Mouse (Mus musculus): ENCODE measurements around the gene Epsti1. TPM values are rescaled to one million over a fixed set of nuclear protein-coding genes. Genes with fewer than 3 reads are reported as not detected.
A peak's percentile ranks its signal among the peaks of the same experiment; 100 is the strongest.

Gene Epsti1
- polyA plus RNA-seq, 1 experiment from 2014 or later, result not detected

GRCm38 (mm10) chr14:77928653-77929052, 24.6 kb downstream of the Epsti1 start:
- H3K4me2 ChIP-seq (ENCODE audit: low read length), result no peak overlapping the region
- H3K27me3 ChIP-seq (ENCODE audit: control insufficient read depth, insufficient read depth, low read depth, low read length), result no peaks in the 10 kb centered on the region
- no peak overlapping the region for H3K27ac ChIP-seq (ENCODE audit: low read length)
- no peaks in the 10 kb centered on the region for H3K9me3 ChIP-seq (replicated peaks; ENCODE audit: control insufficient read depth, low read length, poor library complexity, severe bottlenecking)
- WGBS, result 92% methylated on average over 5 of the region's 5 CpGs
- ATAC-seq, result no peak
- H3K4me1 ChIP-seq (ENCODE audit: control insufficient read depth, insufficient read depth, low read length), result no peaks in the 10 kb centered on the region
- H3K36me3 ChIP-seq (ENCODE audit: control insufficient read depth, insufficient read depth, low read length), result no peaks in the 10 kb centered on the region
- H3K4me3 ChIP-seq (ENCODE audit: low read depth, low read length), result no peak overlapping the region
- H3K9ac ChIP-seq (ENCODE audit: low read depth, low read length), result no peak overlapping the region

GRCm38 (mm10) chr14:77929139-77929678, 25.2 kb downstream of the Epsti1 start:
- Histone ChIP-seq H3K9ac (ENCODE audit: low read depth, low read length) (no peak overlapping the region), H3K4me3 (ENCODE audit: low read depth, low read length) (no peak overlapping the region), H3K36me3 (ENCODE audit: control insufficient read depth, insufficient read depth, low read length) (no peaks in the 10 kb centered on the region), H3K4me2 (ENCODE audit: low read length) (no peak overlapping the region), H3K27me3 (ENCODE audit: control insufficient read depth, insufficient read depth, low read depth, low read length) (no peaks in the 10 kb centered on the region), H3K27ac (ENCODE audit: low read length) (no peak overlapping the region), H3K4me1 (ENCODE audit: control insufficient read depth, insufficient read depth, low read length) (no peaks in the 10 kb centered on the region), H3K9me3 (replicated peaks; ENCODE audit: control insufficient read depth, low read length, poor library complexity, severe bottlenecking) (no peaks in the 10 kb centered on the region)
- ATAC-seq, result no peak
- WGBS, result 50% methylated on average over 2 of the region's 2 CpGs

GRCm38 (mm10) chr14:77932150-77933047, 28.4 kb downstream of the Epsti1 start:
- Histone ChIP-seq H3K27me3 (ENCODE audit: control insufficient read depth, insufficient read depth, low read depth, low read length) (no peaks in the 10 kb centered on the region), H3K9me3 (replicated peaks; ENCODE audit: control insufficient read depth, low read length, poor library complexity, severe bottlenecking) (no peaks in the 10 kb centered on the region), H3K36me3 (ENCODE audit: control insufficient read depth, insufficient read depth, low read length) (no peaks in the 10 kb centered on the region), H3K27ac (ENCODE audit: low read length) (no peak overlapping the region), H3K4me2 (ENCODE audit: low read length) (no peak overlapping the region), H3K4me3 (ENCODE audit: low read depth, low read length) (no peak overlapping the region), H3K4me1 (ENCODE audit: control insufficient read depth, insufficient read depth, low read length) (no peaks in the 10 kb centered on the region), H3K9ac (ENCODE audit: low read depth, low read length) (no peak overlapping the region)
- no peak for ATAC-seq
- 62% methylated on average over 12 of the region's 12 CpGs for WGBS

GRCm38 (mm10) chr14:77933243-77933642, 29.2 kb downstream of the Epsti1 start:
- WGBS, result 93% methylated on average over 5 of the region's 5 CpGs
- no peaks in the 10 kb centered on the region for H3K9me3 ChIP-seq (replicated peaks; ENCODE audit: control insufficient read depth, low read length, poor library complexity, severe bottlenecking)

GRCm38 (mm10) chr14:77934431-77934830, 30.4 kb downstream of the Epsti1 start:
- no peak overlapping the region for H3K9ac ChIP-seq (ENCODE audit: low read depth, low read length)
- H3K4me3 ChIP-seq (ENCODE audit: low read depth, low read length), result no peak overlapping the region
- no peaks in the 10 kb centered on the region for H3K27me3 ChIP-seq (ENCODE audit: control insufficient read depth, insufficient read depth, low read depth, low read length)
- no peaks in the 10 kb centered on the region for H3K9me3 ChIP-seq (replicated peaks; ENCODE audit: control insufficient read depth, low read length, poor library complexity, severe bottlenecking)
- ATAC-seq, result no peak
- 86% methylated on average over 3 of the region's 3 CpGs for WGBS
- H3K36me3 ChIP-seq (ENCODE audit: control insufficient read depth, insufficient read depth, low read length), result no peaks in the 10 kb centered on the region
- H3K4me1 ChIP-seq (ENCODE audit: control insufficient read depth, insufficient read depth, low read length), result no peaks in the 10 kb centered on the region
- no peak overlapping the region for H3K27ac ChIP-seq (ENCODE audit: low read length)
- no peak overlapping the region for H3K4me2 ChIP-seq (ENCODE audit: low read length)

More at GRCm38 (mm10) chr14:77933243-77933642, 29.2 kb downstream of the Epsti1 start:
- H3K4me1 ChIP-seq (ENCODE audit: control insufficient read depth, insufficient read depth, low read length), result no peaks in the 10 kb centered on the region
- no peak overlapping the region for H3K4me2 ChIP-seq (ENCODE audit: low read length)
- H3K4me3 ChIP-seq (ENCODE audit: low read depth, low read length), result no peak overlapping the region
- H3K27ac ChIP-seq (ENCODE audit: low read length), result no peak overlapping the region
- ATAC-seq, result no peak
- no peak overlapping the region for H3K9ac ChIP-seq (ENCODE audit: low read depth, low read length)
- H3K27me3 ChIP-seq (ENCODE audit: control insufficient read depth, insufficient read depth, low read depth, low read length), result no peaks in the 10 kb centered on the region
- no peaks in the 10 kb centered on the region for H3K36me3 ChIP-seq (ENCODE audit: control insufficient read depth, insufficient read depth, low read length)

GRCm38 (mm10) chr14:77941105-77941504, 37.1 kb downstream of the Epsti1 start:
- ATAC-seq, result no peak
- H3K36me3 ChIP-seq (ENCODE audit: control insufficient read depth, insufficient read depth, low read length), result no peaks in the 10 kb centered on the region
- H3K27ac ChIP-seq (ENCODE audit: low read length), result no peak overlapping the region
- H3K4me1 ChIP-seq (ENCODE audit: control insufficient read depth, insufficient read depth, low read length), result peaks cover 3% of the 10 kb centered on the region
- no peak overlapping the region for H3K4me2 ChIP-seq (ENCODE audit: low read length)
- H3K9me3 ChIP-seq (replicated peaks; ENCODE audit: control insufficient read depth, low read length, poor library complexity, severe bottlenecking), result no peaks in the 10 kb centered on the region
- H3K9ac ChIP-seq (ENCODE audit: low read depth, low read length), result no peak overlapping the region
- no peak overlapping the region for H3K4me3 ChIP-seq (ENCODE audit: low read depth, low read length)
- WGBS, result 96% methylated on average over 1 of the region's 1 CpGs
- H3K27me3 ChIP-seq (ENCODE audit: control insufficient read depth, insufficient read depth, low read depth, low read length), result no peaks in the 10 kb centered on the region

- Histone ChIP-seq H3K4me2 (ENCODE audit: low read length) (no peak overlapping the region), H3K27ac (ENCODE audit: low read length) (no peak overlapping the region), H3K9me3 (replicated peaks; ENCODE audit: control insufficient read depth, low read length, poor library complexity, severe bottlenecking) (no peaks in the 10 kb centered on the region), H3K4me3 (ENCODE audit: low read depth, low read length) (no peak overlapping the region), H3K36me3 (ENCODE audit: control insufficient read depth, insufficient read depth, low read length) (no peaks in the 10 kb centered on the region), H3K27me3 (ENCODE audit: control insufficient read depth, insufficient read depth, low read depth, low read length) (no peaks in the 10 kb centered on the region), H3K4me1 (ENCODE audit: control insufficient read depth, insufficient read depth, low read length) (peaks cover 3% of the 10 kb centered on the region), H3K9ac (ENCODE audit: low read depth, low read length) (no peak overlapping the region)
- no peak for ATAC-seq
- WGBS, result 15% methylated on average over 9 of the region's 9 CpGs
Measured at GRCm38 (mm10) chr14:77942235-77942634, 38.2 kb downstream of the Epsti1 start.

- Histone ChIP-seq H3K27ac (ENCODE audit: low read length) (no peak overlapping the region), H3K9me3 (replicated peaks; ENCODE audit: control insufficient read depth, low read length, poor library complexity, severe bottlenecking) (no peaks in the 10 kb centered on the region), H3K27me3 (ENCODE audit: control insufficient read depth, insufficient read depth, low read depth, low read length) (no peaks in the 10 kb centered on the region), H3K9ac (ENCODE audit: low read depth, low read length) (no peak overlapping the region; the same call in 1 of the 2 replicates), H3K4me1 (ENCODE audit: control insufficient read depth, insufficient read depth, low read length) (peaks cover 3% of the 10 kb centered on the region), H3K4me2 (ENCODE audit: low read length) (peak overlapping the region; percentile 47), H3K4me3 (ENCODE audit: low read depth, low read length) (peak overlapping the region; percentile 5; the same call in 1 of the 2 replicates), H3K36me3 (ENCODE audit: control insufficient read depth, insufficient read depth, low read length) (no peaks in the 10 kb centered on the region)
- WGBS, result 15% methylated on average over 15 of the region's 15 CpGs
- ATAC-seq, result no peak
Measured at GRCm38 (mm10) chr14:77942793-77943558, 38.9 kb downstream of the Epsti1 start.
